Mouse (Mus musculus) testis, adult 2 months (tissue): ENCODE results near the gene Gria1.

Experiments
- CTCF ChIP-seq: fragments of 200-500 bp; IDR thresholded peaks from 2 replicates; pipeline ENCODE4 v1.5.1; 2012; ENCODE audit warnings: low read depth, mild to moderate bottlenecking, inconsistent platforms, low read length, moderate library complexity; ENCODE audit not compliant: control insufficient read depth, insufficient read depth, insufficient replicate concordance
- POLR2A ChIP-seq: fragments of 200-500 bp; IDR thresholded peaks from 2 replicates; pipeline ENCODE4 v1.6.1; 2012; ENCODE audit warnings: low read depth, mild to moderate bottlenecking, inconsistent platforms, low read length, moderate library complexity; ENCODE audit not compliant: control insufficient read depth

DNA sequence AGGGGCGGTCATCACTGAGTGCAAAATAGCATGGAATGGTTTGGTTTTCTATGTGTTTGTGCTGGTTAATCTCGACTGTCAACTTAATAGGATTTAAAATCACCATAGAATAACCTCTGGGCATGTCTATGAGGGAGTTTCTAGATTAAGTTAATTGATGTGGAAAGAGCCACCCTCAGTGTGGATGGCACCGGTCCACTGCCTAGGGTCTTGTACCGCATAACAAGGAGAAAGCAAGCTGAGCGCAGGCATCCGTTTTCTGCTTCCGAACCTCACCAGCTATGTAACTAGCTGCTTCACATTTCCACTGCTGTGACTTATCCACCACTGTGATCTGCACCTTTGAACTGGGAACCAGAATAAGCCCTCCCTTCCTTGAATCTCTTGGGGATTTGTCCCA lies 134.0 kb downstream of the Gria1 start:
- TF ChIP-seq CTCF (no peak), POLR2A (no peak)
